Mouse (Mus musculus) liver, embryonic 14.5 days (tissue): ENCODE measurements around the gene Cdc42ep4.

ENCODE experiments used
- CTCF ChIP-seq: IDR thresholded peaks from 2 replicates; pipeline ENCODE4 v1.5.1; 2016; ENCODE audit warnings: antibody characterized with exemption, low read depth, control low read depth
- EP300 ChIP-seq: IDR thresholded peaks from 2 replicates; pipeline ENCODE4 v1.6.1; 2016; ENCODE audit warnings: antibody characterized with exemption, low read depth

DNA sequence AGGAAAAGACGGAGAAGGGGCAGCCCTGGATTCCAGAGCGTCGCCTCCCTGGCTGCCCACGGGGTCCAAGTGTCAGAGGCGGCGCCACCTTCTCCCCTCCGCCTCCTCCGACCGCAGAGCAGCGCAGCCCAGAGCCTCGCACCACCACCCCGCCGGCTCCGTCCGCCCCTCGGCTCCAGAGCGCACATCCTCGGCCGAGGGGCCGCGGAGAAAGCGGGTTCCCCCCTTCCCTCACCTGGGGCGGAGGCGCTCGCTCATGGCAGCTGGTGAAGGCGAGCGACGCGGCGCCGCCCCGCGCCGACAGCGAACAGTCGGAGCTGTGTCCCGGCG lies 68.1 kb downstream of the Cdc42ep4 start:
- TF ChIP-seq CTCF: no peak
- no peak for TF ChIP-seq EP300
